Mouse (Mus musculus): ENCODE measurements around the gene Cdc42se1.

GRCm38 (mm10) chr3:95246465-95247231, 18.1 kb downstream of the Cdc42se1 start:
- TF ChIP-seq USF1 (IDR thresholded peaks at IDR 0.05; ENCODE audit: low read depth) (no peak), CTCF (IDR thresholded peaks at IDR 0.05; ENCODE audit: control insufficient read depth, insufficient read depth, insufficient read length) (no peak), MAX (IDR thresholded peaks at IDR 0.05) (no peak), MYOD1 (IDR thresholded peaks at IDR 0.05; ENCODE audit: control insufficient read depth, insufficient read length, low read depth) (no peak)

All from C2C12 (cell line).